In genomic region chr19:31662802-31663201, GRCm38 (mm10) we compare ENCODE assay signal across 10 mouse cellular contexts.
DNase-seq lines count a peak whose midpoint lies in the region; ATAC-seq and TF ChIP-seq lines count a peak whose summit lies in the region.
"Had no signal": no experiment of that assay in that cellular context is flagged by ENCODE, and none has a peak within 500 bp of the region (broad histone marks: within the 10 kb centered on the region; RNA-seq: fewer than 3 reads in every experiment).

No protein-coding gene starts in this region.

- WGBS in hindbrain, embryonic 13.5 days: 62% methylated on average over 2 of the region's 2 CpGs
- WGBS in limb, embryonic 14.5 days: 56% methylated on average over 2 of the region's 2 CpGs

- H3K27me3 ChIP-seq in hindbrain, embryonic 13.5 days: peaks cover 9% of the 10 kb centered on the region
- peaks cover 17% of the 10 kb centered on the region for H3K27me3 ChIP-seq in limb, embryonic 14.5 days (ENCODE audit: control insufficient read depth, insufficient read depth, low read length)
- H3K27me3 ChIP-seq: heart, embryonic 13.5 days had no signal

- H3K4me1 ChIP-seq in cortical plate, adult 2 months (ENCODE audit: control insufficient read depth, insufficient read depth, low read length): peaks cover 2% of the 10 kb centered on the region; the same call in 1 of the 2 replicates
- H3K4me1 ChIP-seq in hindbrain, embryonic 13.5 days (replicated peaks): peaks cover 24% of the 10 kb centered on the region
- H3K4me1 ChIP-seq in limb, embryonic 14.5 days (ENCODE audit: control insufficient read depth, insufficient read depth, low read length): peaks cover 5% of the 10 kb centered on the region; the same call in 1 of the 2 replicates

- no peak overlapping the region for H3K27ac ChIP-seq in cortical plate, adult 2 months (ENCODE audit: insufficient read depth, low read length)
- H3K27ac ChIP-seq in hindbrain, embryonic 13.5 days: no peak overlapping the region
- H3K27ac ChIP-seq in limb, embryonic 14.5 days (replicated peaks; ENCODE audit: low read depth, low read length): no peak overlapping the region
- H3K27ac ChIP-seq: heart, embryonic 13.5 days had no signal

- no peak for TF ChIP-seq POLR2A in cortical plate, adult 2 months (IDR thresholded peaks at IDR 0.05; ENCODE audit: extremely low read depth, insufficient read depth, low read length)
- no peak for TF ChIP-seq POLR2A in limb, embryonic 14.5 days (IDR thresholded peaks at IDR 0.05; ENCODE audit: borderline replicate concordance, extremely low read depth, insufficient read depth, insufficient read length)

- H3K9ac ChIP-seq in hindbrain, embryonic 13.5 days: no peak overlapping the region
- no peak overlapping the region for H3K9ac ChIP-seq in limb, embryonic 14.5 days (ENCODE audit: low read depth, low read length, severe bottlenecking)

- no peaks in the 10 kb centered on the region for H3K36me3 ChIP-seq in hindbrain, embryonic 13.5 days
- H3K36me3 ChIP-seq in limb, embryonic 14.5 days (ENCODE audit: control insufficient read depth, insufficient read depth, low read length): no peaks in the 10 kb centered on the region
- H3K36me3 ChIP-seq: heart, embryonic 13.5 days had no signal

- peak overlapping the region; percentile 58 for H3K4me3 ChIP-seq in cortical plate, adult 2 months (ENCODE audit: insufficient read depth, low read length)
- peak overlapping the region; percentile 70; the same call in 1 of the 2 replicates for H3K4me3 ChIP-seq in hindbrain, embryonic 13.5 days
- 0 out of 2 replicates have a peak overlapping the region, but pooled peaks have one; percentile 0 for H3K4me3 ChIP-seq in limb, embryonic 14.5 days (replicated peaks; ENCODE audit: low read length)

- no peak for ATAC-seq in hindbrain, embryonic 13.5 days (ENCODE audit: low FRiP score)
- no peak for ATAC-seq in limb, embryonic 14.5 days (ENCODE audit: low FRiP score, low read depth)

- H3K9me3 ChIP-seq in hindbrain, embryonic 13.5 days: no peaks in the 10 kb centered on the region
- H3K9me3 ChIP-seq in limb, embryonic 14.5 days (ENCODE audit: control insufficient read depth, low read length): no peaks in the 10 kb centered on the region
- H3K9me3 ChIP-seq: heart, embryonic 13.5 days had no signal

- TF ChIP-seq CTCF in cortical plate, adult 2 months (IDR thresholded peaks at IDR 0.05; ENCODE audit: extremely low read depth, insufficient read depth, low read length): no peak

- DNase-seq in layer of hippocampus, adult 11-12 months (ENCODE audit: low spot score): peak; percentile 48
- DNase-seq in layer of hippocampus, postnatal 25 days (ENCODE audit: extremely low spot score in 1 of 2, low spot score in 1 of 2): no peak
- DNase-seq in limb, embryonic 14.5 days (ENCODE audit: low spot score): no peak
- no peak for DNase-seq in frontal cortex, postnatal 25 days (ENCODE audit: low spot score in 2 of 2)
- DNase-seq in testis, postnatal 14 days (ENCODE audit: low spot score): no peak
- DNase-seq in kidney, postnatal 4 days: no peak
- DNase-seq: lung, postnatal 4 days had no signal

- H3K4me2 ChIP-seq in hindbrain, embryonic 13.5 days: peak overlapping the region; percentile 95
- H3K4me2 ChIP-seq in limb, embryonic 14.5 days (replicated peaks; ENCODE audit: low read depth, low read length, severe bottlenecking): peak overlapping the region; percentile 13; the same call in 1 of the 2 replicates

Comparison
In these comparisons a context has a peak if more than half of its experiments do, and no peak if none do; other contexts are left out.
1. H3K4me3 ChIP-seq: peak in every context shown above with its lines; median percentile 70 in hindbrain, embryonic 13.5 days; 58 in cortical plate, adult 2 months; 0 in limb, embryonic 14.5 days.